Mouse (Mus musculus) monocyte, adult 2 months (primary cell): ENCODE measurements around the gene Borcs6.

Experiments used
- DNase-seq, 2 experiments: peaks; one replicate each; pipeline ENCODE4 v3.0.0; 2022; ENCODE audit warnings: low spot score in 2 of 2, low read depth in 1 of 2

The Borcs6 gene

DNA sequence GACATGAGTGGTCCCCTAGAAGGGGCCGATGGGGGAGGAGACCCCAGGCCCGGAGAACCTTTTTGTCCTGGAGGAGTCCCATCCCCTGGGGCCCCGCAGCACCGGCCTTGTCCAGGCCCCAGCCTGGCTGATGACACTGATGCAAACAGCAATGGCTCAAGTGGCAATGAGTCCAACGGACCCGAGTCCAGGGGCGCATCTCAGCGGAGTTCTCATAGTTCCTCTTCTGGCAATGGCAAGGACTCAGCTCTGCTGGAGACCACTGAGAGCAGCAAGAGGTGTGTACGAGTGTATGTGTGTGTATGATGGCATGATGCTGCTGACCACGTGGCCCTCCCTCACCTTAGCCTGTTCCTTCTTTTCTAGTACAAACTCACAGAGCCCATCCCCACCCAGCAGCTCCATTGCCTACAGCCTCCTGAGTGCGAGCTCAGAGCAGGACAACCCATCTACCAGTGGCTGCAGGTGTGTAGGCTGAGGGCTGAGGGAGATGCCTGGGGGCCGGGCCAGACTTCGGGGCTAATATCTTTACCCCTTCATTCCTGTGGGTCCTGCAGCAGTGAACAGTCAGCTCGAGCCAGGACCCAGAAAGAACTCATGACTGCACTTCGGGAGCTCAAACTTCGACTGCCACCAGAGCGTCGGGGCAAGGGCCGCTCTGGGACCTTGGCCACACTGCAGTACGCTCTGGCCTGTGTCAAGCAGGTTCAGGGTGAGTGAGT is 41.3 kb downstream of the Borcs6 start:
- DNase-seq = no peak

DNA sequence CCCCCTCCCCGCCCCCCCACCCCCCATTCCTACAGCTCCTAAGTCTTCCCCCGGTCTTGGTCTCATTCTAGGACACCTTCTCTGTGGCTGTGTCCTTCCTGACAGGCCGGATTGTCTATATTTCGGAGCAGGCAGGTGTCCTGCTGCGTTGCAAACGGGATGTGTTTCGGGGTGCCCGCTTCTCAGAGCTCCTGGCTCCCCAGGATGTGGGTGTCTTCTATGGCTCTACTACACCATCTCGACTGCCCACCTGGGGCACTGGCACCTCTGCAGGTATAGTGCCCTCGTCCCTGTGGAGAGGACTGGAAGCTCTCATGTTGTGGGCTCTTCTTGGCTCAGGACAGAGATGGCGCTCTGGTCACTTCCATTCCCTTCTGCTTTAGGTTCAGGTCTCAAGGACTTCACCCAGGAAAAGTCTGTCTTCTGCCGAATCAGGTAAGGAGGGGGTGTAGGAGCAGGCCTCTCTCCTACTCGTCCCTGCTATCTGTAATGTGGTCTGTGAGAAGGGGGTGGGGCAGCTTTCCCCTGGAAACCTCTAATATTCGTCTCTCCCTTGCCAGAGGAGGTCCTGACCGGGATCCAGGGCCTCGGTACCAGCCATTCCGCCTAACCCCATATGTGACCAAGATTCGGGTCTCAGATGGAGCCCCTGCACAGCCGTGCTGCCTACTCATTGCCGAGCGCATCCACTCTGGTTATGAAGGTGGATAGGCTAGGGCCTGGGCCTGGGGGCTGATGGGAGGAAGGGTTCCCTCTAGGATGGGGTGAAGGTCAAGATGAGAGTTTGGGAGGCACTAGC is 42.3 kb downstream of the Borcs6 start:
- no peak for DNase-seq

DNA sequence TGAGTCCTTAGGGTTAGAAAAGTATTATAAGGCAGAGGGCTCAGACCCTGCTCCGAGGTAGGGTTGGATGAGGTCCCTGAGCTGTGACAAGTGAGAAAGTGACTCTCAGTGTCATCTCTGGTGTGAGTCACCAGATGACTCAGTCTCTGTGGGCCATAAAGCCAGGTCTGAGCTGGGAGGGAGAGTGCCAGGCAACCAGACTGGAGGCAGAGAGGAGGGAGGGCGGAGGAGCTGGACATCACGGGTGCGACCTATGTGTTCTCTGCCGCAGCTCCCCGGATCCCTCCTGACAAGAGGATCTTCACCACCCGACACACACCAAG is 42.8 kb downstream of the Borcs6 start:
- DNase-seq = no peak

DNA sequence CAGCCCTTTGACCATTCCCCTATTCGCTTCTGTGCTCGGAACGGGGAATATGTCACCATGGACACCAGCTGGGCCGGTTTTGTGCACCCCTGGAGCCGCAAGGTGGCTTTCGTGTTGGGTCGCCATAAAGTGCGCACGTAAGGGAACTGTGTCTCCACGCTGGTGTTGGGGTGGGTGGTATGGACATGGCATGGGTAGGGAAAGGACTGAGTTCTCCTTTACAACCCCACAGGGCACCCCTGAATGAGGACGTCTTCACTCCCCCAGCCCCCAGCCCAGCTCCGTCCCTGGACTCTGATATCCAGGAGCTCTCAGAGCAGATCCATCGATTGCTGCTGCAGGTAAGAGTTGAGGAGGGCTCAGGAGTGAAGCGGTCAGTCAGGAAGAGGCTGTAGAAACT is 43.6 kb downstream of the Borcs6 start:
- no peak for DNase-seq

DNA sequence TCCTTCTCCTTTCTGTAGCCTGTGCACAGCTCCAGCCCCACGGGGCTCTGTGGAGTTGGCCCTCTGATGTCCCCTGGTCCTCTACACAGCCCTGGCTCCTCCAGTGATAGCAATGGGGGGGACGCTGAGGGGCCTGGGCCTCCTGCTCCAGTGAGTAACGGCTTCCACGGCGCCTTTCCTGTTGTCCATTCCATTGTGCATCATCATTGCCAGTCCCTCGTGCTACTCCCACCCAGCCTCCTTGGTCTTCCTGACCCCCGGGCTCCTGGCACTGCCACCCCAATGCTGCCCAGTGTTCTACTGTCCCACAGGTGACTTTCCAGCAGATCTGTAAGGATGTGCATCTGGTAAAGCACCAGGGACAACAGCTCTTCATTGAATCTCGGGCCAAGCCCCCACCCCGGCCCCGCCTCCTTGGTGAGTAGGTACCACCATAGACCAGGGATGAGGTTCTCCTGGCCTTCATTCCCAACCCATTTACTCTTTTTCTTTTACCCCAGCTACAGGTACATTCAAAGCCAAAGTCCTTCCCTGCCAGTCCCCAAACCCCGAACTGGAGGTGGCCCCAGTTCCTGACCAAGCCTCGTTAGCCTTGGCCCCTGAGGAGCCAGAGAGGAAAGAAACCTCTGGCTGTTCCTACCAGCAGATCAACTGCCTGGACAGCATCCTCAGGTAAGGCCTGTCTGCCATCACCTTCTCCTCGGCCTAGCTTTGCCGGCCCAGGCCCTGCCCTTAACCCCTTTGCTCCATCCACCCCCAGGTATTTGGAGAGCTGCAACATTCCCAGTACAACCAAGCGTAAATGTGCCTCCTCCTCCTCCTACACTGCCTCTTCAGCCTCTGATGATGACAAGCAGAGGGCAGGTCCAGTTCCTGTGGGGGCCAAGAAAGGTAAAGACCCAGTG is 44.3 kb downstream of the Borcs6 start:
- no peak for DNase-seq

DNA sequence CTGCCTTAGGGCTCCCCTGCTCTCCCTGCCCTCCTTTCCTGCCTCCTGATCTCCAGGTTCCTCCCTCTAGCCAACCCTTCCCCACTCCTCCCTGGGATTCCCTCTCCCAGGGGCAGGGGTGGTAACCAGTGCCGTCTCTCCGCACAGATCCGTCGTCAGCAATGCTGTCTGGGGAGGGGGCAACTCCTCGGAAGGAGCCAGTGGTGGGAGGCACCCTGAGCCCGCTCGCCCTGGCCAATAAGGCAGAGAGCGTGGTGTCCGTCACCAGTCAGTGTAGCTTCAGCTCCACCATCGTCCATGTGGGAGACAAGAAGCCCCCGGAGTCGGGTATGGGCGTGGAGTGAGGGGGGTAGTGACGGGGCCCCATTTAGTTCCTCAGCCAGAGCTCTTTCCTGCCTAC is 45.0 kb downstream of the Borcs6 start:
- no peak for DNase-seq

DNA sequence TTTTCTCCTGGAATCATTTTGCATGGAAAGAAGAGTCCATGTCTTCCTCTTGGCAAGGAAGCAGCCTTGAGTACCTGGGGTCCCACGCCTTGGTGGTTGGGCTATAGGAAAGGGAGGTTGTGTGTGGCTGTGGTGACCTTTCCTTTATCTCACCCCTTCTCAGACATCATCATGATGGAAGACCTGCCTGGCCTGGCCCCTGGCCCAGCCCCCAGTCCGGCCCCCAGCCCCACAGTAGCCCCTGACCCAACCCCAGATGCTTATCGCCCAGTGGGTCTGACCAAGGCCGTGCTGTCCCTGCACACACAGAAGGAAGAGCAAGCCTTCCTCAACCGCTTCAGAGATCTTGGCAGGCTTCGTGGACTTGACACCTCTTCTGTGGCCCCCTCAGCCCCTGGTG is 45.7 kb downstream of the Borcs6 start:
- DNase-seq = no peak

DNA sequence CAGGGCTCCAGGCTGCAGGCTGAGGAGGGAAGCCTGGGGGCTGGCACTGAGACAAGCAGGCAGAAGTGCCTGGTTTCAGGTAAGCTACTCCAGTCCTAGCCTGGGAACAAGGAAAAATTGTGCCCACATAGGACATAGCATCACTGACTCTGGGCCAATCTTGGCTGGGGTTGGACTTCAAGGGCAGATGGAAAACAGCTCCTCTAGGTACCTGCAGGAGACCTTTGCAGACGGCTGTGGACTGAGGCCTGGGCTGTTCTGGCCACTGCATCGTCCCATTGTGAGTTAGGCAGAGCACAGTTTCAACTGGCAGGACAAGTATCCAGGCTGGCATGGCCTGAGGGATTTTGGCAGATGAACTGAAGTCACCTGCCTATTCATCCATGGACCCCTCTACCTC is 46.3 kb downstream of the Borcs6 start:
- DNase-seq = no peak

DNA sequence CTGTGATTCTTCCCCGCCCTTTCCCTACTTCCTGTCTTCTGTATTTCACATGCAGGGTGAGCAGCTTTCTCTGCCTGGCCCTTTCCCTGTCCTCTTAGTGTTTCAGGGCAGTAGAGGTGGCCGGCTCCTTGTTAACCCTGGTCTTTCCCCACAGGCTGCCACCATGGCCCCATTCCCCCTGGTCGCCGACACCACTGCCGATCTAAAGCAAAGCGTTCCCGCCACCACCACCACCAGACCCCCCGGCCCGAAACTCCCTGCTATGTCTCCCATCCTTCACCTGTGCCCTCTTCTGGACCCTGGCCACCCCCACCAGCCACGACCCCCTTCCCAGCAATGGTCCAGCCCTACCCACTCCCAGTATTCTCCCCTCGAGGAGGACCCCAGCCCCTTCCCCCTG is 46.8 kb downstream of the Borcs6 start:
- no peak for DNase-seq

DNA sequence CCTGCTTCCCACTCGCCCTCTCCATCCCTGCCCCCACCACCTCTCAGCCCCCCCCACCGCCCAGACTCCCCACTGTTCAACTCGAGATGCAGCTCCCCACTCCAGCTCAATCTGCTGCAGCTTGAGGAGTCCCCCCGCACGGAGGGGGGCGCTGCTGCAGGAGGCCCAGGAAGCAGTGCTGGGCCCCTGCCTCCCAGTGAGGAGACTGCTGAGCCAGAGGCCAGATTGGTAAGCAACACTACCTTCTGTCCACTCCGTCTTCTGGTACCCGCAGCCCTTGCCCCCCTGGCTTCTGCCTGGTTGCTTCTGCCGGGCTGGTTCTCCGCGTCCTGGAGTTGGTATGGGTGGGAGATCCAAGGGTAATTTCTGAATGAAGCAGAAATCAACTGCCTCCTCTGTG is 47.3 kb downstream of the Borcs6 start:
- DNase-seq = no peak

DNA sequence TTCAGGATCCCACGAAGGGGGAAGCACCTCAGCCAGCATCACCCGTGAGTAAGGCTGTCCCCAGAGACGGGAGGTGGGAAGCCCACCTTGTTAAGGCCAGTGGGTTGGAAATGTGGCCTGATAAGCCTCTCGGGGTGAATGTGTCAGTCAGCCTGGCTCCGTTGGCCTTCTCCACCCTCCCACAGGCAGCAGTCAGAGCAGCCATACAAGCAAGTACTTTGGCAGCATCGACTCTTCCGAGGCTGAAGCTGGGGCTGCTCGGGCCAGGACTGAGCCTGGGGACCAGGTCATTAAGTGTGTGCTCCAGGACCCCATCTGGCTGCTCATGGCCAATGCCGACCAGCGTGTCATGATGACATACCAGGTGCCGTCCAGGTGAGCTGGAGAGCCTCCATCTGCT is 48.2 kb downstream of the Borcs6 start:
- DNase-seq = no peak

DNA sequence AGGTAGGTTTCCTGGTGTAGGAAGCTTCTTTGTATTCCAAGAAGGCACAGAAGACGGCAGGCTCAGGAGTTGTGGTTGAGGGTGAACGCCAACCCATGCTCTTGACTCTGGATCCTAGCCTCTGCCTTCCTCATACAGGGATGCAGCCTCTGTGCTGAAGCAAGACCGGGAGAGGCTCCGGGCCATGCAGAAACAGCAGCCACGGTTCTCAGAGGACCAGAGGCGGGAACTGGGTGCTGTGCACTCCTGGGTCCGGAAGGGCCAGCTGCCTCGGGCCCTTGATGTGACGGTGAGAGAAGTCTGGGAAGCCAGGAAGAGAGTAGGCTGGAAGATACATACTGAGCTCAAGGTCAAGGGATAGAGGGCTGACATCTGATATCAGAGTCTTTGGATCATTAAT is 48.7 kb downstream of the Borcs6 start:
- no peak for DNase-seq

DNA sequence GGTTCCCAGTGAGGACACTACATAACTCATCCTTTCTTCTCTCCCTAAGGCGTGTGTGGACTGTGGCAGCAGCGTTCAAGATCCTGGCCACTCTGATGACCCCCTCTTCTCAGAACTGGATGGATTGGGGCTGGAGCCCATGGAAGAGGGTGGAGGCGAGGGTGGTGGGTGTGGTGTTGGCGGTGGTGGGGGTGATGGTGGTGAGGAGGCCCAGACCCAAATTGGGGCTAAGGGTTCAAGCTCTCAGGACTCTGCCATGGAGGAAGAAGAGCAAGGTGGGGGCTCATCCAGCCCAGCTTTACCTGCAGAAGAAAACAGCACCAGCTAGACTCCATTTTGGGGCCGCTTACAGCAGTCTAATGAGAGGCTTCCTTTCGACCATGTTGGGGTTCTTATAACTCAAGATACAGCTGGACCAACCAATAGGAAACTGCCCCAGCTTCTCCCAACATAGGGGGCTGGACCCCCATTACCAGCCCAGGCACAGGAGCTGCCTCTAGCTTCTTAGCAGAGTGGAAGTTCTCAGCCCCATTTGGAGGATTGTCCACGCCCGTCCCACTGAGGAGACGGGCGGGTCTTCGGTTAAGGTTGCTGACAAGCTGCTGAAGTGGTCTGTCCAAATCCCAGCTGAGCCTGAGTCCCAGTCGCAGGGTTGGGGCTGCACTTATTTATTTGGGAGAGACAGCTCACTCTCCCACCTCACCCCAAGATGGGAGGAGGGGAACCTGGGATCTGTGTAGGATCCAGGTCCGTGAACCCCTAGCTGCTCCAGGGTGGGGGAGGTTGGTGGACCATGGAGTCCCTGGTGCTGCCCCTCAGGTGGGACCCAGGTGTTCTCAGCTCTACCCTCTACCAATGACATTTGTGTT is 49.7 kb downstream of the Borcs6 start:
- DNase-seq = no peak

DNA sequence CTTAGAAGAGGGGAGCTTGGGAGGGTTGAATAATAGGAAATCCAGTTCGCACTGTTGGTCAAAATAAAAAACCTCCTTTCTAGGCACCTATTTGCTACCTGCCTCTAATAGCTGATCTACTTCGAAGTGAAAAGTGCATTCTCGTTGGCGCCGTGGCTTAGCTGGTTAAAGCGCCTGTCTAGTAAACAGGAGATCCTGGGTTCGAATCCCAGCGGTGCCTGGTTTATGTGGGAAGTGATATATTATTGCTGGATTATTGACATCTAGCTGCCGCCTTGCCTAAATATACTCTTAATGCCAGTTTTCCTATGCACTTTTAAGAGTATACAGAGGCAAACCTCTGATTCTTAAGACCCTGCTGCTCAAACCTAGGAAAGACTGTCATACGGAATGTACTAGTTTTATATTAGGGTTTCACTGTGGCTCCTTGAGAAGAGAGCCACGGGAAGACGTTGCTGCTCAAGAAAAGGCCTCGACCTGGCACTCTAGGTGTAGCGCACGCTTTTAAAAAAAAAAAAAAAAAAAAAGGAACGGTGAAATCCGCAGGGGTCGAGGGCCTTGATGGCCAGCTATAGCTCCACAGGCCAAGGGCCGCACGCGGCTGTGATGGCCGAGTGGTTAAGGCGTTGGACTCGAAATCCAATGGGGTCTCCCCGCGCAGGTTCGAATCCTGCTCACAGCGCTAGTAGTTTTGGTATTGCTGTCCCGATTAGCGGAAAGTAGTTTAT is 51.0 kb downstream of the Borcs6 start:
- DNase-seq = peak in 1 of 2 experiments; percentile 83
